Mouse (Mus musculus): Measurements from ENCODE around the gene Fam216a.

DNA sequence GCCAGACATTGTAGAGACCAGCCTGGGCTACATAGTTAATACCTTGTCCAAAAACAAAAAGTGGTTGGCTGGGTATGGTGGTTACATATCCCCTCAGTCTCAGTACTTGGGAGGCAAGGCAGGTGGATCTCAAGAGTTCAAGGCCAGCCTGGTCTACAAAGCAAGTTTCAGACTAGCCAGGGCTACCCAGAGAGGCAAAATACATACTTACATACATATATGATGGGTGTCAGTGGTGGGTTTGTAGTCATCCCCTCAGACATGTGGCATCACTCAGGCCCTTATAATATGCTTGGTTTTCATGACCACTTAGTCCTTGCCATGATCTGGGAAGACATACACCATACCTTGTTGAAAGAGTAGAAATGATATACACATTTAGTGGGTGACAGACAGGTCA lies 18.5 kb upstream of the Fam216a start:
- TF ChIP-seq CTCF (IDR thresholded peaks at IDR 0.05; ENCODE audit: control insufficient read depth, insufficient read depth, insufficient read length) (no peak), MYOD1 (IDR thresholded peaks at IDR 0.05; ENCODE audit: control insufficient read depth, insufficient read length, low read depth) (no peak), USF1 (IDR thresholded peaks at IDR 0.05; ENCODE audit: low read depth) (no peak), FOSL1 (IDR thresholded peaks at IDR 0.05; ENCODE audit: insufficient read depth, low read length, poor library complexity, severe bottlenecking) (no peak), MAX (IDR thresholded peaks at IDR 0.05) (no peak), CEBPB (IDR thresholded peaks at IDR 0.05; ENCODE audit: low read depth) (no peak)
